Mouse (Mus musculus) thymus, postnatal 36 days (tissue): ENCODE results near the gene Pphln1.

ENCODE experiments used
- DNase-seq, 2 experiments: peaks; one replicate each; pipeline ENCODE4 v3.0.0; 2022; ENCODE audit warnings: mixed read lengths in 2 of 2

Gene Pphln1

DNA sequence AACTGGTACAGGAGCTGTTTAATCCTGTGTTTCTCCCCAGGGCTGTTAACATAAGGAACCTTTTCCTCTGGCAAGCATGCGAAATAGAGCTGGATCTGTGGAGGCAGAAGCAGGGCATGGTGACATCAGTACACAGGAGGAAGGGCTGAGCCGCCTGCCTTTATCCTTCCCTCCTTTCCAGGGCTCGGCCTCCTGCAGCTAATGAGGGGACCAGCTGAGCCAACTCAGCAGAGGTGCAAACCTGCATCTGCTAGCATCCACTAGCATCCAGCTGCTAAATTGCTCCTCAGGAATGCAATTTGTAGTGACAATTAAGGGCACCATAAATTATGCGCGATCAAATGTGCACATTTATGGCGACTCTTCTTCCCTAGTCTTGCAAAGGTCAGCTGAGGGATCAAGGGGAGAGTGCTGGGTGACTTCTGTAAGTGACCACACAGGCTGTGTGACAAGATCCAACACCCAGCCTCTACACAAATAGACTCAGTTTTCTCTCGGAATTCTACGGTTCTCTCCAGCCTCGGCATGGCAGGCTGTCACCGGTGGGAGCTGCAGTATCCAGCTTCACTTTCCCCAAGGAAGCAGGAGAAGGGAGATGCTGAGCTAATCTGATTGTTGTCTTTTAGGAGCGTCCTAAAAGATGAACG is 112.7 kb downstream of the Pphln1 start:
- no peak for DNase-seq

DNA sequence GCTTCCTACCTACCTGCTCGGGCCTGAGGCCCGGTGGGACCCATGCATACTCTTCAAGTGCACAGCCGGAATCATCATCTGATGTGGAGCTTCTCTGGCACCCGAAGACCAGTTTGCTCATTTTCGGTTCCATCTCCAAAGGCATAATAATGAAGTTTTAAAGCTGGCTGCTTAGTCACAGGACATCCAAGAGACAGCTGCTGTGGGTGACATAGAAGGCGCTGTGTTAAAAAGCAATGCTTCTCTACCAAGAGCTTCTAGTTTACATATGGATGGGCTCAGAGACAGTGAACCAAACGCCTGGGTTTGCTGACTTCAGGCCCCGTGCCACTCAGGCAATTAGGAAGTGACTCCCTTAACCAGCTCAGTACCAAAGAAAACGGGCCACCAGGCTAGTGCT is 114.3 kb downstream of the Pphln1 start:
- no peak for DNase-seq

DNA sequence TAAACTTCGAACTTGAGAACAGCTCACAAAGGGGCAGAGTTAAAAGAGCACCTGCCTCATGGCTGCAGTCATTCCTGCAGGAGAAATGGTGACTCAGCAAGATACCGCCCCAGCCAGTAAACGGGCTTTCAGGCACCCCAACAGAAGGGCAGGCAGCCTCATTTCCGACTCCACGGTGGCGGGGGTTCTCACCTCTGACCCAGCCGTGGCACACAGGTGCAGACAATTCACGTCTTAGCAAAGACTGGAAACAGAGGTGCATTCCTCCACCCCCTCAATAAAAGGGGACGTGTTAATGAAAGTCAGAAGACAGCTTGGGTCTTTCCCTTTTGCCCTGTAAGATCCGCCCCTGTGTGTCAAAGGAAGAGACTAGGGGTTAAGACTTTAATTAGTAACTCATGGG is 115.8 kb downstream of the Pphln1 start:
- peak; percentile 44 to 64 for DNase-seq

DNA sequence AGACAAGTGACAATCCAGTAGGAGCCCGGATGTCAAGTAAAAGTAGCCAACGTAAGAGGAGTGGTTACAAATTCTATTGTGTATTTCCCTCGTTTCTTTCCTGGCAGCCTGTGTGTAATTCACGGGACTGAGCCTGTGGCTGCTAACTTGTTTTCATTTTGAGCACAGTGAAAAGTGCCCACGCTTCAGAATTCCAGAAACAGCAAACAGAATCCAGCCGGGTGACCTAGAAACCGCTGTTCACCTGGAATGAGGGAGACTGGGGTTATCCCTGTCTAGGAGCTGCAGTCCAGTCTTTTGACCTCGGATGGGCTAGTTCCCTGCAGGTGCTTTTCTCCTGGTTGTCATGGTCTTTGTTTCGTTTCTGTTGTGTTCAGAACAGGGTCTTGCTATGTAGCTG is 117.2 kb downstream of the Pphln1 start:
- DNase-seq, result no peak

DNA sequence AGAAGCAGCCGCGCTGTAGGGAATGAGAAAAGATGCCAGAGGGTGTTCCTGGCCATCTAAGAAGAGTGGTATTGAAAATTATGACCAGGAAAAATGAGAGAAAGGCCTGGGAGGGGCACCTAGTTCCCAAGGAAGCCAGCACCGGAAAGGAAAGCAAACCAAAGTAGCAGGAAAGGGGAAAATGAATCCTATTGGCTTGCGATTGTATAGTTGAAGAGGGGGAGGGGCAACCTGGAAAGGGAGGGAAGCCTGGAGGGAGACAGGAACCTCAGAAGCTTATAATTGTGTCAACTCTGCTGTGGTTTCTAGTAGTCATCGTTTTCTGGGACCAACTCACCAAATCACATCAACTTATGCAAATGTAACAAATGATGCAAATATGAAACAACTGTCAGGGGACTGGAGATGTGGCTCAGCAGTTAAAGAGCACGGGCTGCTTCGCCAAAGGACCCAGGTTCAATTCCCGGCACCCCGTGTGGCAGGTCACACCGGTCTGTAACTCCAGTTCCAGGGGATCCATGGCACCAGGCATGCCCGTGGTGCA is 118.9 kb downstream of the Pphln1 start:
- no peak for DNase-seq

DNA sequence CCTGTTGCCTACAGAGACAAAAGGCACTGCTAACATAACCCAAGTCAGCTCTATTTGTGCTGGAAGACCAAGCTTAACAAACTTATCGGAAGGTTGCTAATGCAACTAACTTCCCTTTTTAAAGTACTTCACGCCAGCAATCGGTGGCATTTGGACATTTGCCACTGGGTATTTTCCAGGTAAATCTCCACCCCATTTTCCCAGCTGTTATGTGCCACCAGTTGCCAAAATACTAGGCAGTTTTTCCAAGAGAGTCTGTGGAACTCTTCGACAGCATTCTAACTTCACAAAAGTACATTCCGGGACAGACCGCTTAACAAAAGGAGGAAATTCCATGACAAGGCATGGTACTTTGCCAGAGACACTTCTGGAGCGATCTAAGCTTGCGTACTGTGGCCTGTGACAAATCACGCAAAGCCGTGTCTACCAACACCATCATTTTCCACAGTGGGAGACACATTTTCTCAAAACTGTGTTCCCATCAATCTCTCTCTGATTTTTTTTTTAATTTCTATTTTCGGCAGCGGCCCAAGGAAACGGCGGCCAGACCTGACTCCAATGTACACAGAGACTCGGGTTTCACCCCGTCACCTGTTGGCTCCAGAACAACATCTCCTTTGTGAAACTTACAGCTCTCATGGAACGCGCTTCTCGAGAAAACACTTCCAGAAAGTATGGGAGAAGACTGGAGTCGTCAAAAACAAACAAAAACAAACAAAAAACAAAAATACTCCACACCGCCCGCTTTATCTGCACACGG is 120.2 kb downstream of the Pphln1 start:
- no peak for DNase-seq

DNA sequence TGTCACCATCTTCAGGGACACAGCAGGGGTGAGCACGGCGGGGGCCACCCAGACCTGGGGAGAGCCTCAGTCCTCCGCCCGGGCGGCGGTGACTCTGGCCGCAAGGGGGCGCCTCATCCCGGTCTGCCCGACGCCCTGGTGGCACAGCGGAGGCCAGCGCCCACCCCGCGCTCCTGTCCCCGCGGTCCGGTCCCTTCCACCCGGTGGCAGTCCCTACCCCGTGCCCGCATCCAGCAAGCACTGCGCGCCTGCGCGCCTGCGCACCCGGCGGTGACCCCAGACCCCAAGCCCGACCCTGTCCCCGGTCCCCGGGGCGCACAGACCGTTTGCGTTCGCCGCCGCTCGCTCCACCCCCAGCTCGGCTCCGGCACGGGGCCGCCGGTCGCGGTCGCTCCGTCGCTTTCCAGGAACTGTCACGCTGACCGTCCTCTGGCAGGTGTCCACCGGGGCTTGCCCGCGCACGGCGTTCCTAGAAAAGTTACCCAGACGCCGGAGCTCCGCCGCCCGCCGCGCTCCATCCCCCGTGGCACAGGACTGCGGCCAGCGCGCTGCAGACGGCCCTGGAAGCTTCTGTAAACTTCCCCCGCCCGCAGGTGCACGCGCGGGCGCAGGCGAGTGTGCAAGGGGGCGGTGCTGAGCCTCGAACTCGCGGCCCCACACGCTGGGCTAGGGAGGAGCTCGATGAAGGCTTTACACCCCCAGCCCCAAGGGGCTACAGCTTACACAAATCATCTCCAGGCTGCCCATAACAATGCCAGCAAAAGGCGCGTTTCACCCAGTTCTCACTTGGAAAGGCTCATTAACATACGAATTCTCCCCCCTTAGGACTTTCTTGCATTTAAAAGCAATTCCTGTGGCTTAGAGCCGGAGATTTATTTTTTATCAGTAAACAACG is 121.0 kb downstream of the Pphln1 start:
- DNase-seq, result peak; percentile 86 to 90

DNA sequence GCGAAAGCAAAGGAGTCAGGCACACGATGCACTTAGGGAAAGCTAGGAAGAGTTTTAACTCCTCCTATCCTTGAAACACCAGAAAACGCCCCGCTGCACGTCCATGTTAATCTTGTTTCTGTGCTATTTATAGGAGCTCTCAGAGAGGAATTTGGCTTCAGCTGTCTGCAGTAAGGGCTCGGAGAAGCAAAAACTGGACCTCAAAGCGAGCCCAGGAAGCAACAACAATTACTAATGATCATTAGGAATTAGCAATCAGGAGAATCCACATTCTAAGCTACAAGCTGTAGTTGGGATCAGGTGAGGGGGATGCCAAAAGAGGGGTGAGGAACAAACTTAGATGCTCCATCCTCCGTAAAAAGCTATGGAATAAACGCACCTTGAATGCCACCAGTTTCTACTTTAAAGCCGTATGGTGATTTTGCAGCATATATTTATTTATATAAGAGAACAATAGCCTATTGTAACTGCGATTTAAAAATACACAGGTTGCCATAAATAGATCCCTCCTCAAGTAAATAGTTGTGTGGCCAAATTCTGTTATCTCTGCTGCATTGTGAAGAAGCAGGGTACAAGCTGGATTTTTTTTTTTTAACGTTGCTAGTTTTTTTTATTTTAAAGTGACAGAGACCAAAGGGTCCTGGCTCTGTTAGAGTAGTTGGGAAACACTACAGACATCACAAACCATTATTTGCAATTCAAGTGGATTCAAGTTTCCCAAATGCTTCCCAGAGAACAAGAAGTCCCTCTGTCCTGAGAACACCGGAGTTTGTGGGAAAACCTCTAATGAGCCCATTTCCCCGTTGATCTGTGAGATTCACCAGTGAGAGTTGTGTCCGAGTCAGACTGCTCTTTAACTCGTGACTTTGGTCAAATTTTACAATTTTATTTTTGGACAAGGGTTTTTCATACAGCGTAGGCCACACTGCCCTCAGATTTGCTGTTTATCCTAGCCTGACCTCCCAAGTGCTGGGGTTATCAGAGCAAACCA is 122.0 kb downstream of the Pphln1 start:
- DNase-seq, result no peak

DNA sequence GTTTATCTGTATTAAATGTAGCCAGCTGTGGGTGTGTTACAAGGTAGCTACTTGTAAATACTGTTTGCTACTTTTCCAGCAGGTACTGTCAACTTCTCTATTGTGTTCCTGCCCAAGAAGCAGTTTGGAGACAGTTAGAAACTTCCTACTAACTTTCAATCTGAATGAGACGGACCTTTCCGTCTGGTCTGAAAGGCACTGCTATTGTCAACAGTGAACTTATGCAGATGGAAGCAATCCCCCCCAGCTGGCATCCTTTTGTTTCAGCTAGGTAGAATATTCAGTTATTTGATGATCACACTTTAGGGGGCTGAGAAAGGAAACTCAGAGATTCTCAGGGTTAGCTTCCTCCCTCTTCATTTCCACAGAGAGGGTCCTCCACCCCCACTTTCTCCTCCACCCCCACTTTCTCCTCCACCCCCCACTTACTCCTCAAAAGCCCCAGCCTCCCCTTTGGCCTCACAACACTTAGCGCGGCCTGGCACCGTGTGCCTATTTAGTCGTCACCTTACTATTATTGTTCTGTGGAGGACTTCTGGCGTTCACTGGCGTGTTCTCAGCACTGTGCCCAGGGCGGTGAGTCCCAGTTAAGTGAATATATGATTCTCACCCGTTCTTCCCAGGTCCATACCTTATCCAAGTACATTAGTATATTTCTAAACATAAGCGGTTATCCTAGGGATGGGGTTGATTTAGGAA is 123.1 kb downstream of the Pphln1 start:
- no peak for DNase-seq

DNA sequence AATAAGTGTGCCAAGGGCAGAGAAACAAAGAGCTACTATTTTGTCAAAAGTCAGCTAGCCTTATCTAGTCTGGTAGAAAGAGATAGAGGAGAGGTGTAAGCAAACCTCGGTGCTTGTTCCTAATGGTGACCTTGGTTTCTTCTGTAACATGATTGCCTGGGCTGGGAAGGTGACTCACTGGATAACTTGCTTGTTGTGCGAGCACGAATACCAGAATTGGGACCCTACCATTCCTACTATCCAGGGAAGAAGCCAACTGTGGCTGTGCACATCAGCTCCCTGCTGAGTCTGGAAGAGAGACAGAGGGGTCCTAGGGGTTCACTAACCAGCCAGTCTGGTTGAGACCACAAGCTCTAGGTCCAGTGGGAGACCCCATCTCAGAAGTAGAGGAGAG is 123.6 kb downstream of the Pphln1 start:
- DNase-seq, result no peak

DNA sequence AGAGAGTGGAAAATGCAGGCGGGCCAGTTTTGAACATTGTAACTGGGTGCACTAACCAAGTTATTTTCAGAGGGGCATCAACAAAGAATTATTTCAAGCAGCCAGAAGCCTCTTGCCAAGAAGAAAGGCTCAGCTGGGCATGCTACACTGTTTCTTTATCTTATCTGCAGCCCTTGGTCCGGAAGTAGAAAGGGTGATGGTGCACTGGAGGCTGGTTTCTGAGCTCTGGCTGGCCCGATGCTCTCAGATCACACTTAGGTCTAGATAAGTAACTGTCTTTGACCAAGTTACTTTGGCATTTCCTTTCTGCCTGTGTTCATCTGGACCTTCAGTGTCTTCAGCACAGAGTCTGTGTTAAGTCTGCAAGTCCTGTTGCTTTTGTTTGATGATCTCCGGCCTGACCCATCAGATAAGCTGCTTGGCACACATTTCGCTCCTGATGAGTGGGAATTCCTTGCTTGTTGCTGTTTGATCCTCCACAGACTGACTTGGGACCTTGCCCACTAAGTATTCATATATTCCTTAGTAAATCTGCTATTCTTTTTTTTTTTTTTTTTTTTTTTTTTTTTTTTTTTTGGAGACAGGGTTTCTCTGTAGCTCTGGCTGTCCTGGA is 127.3 kb downstream of the Pphln1 start:
- no peak for DNase-seq

DNA sequence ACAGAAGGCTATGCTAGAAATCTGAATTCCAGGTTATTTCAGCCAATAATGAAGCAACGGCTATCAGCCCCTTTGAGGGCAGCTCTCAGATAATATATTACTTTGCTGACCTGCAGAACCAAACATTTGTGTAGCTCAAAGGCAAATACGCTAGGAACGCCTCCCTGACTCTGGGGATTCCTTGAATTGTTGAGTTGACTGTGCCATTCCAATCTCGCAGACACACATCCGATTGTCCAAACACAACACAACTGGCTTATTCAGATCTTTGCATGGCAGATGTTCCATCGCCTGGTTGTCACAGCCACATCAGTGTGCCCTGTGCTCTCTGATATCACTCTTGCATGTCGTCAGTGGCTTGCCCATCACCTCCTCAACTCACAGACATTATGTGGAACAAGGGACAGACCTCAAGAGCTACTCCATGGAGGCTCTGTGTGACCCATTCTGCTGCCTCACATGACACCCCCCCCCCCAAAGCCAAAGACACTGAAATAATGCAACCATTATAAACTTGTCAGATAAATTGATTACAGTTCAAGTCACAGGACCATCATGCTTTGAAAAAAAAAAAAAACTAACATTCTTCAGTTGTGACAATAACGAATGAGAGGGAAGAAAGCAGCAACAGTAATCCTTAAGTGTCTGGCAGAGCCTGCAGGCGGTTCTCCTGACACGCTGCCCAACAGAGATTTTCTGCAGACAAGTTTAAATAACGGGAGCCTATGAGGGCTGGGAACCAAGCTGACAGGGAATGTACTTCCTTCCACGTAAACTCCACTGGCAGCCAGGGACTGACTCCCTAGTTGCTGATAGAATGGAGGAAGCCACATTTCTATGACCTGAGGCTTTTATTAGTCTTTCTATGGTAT is 131.9 kb downstream of the Pphln1 start:
- DNase-seq, result no peak

DNA sequence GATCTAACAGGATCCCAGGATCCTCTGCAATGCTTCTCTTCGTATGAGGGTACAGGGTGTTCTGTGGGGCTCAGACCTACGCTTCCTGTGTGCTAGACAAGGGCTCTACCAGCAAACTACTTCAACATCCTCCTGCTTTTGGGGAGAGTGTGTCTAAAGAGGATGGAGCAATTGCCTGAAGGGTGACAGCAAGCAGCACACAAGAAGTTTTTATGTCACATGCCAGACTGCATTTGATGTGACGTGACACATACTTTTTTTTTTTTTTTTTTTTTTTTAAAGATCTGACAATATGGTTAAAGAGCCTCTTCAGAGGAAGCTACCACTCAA is 132.5 kb downstream of the Pphln1 start:
- DNase-seq, result no peak

DNA sequence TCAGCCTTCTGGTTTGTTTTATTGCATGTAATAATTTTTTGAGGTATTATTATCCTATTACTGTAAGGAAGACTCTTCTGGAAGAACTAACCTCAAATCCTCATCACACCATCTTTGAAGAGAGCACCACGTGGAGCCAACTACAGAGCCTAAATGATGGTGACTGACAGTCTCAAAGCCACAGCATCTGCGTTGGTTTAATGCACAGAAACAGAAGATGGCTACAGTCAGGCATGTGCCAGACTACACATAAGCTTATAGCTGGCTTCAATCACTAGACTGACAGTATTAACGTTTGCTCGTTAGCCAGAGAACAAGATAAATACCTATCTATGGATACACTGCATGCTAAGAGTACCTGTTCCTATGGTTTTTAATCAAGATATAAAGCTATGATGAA is 138.0 kb downstream of the Pphln1 start:
- no peak for DNase-seq

DNA sequence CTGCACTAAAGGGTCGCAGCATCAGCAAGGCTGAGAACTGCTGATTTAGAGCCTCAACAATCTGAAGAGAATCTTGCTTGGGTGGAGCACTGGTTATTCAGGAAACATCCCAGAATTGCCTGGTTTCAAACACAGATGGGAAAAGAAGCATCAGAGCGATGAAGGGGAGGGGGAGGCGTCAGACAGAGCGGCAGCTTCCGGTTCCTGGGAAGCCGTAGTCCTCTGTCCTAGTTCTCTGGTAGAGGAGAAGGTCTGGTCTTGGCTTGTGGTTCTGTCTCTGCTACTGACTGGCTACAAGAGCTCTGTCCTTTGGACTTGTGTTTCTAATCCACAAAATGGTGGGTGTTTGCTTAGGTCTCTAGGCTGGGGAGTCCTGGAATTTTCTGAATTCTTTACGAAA is 139.6 kb downstream of the Pphln1 start:
- DNase-seq, result no peak

DNA sequence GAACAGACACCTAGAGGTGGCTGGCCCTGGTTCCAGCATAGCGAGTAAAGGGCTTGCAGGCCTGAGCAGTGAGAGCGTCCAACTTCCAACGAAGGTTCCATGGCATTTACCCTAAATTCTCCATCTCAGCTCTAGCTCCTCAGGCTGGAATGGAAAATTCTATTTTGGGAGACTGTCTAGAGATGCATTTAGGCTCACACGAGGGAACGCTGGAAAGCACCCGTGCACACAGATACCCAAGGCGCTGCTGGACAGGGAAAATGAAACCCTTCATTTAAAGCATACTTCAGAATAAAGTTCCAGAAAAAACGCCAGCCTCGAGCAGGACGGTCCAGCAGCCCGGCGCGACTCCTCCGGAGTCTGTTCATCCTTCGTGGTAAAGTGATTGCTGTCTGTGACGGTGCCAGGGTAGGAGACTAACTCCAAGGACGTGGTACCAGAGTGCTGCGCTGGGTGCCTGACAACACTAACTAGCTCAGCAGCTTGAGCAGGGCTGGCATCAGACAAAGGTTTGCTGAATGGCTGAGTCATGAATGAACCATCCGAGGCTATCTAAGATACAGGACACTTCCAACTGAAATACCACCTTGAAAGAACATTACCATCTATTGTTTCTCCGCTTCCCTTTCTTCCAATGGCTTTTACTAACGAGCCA is 140.5 kb downstream of the Pphln1 start:
- no peak for DNase-seq

DNA sequence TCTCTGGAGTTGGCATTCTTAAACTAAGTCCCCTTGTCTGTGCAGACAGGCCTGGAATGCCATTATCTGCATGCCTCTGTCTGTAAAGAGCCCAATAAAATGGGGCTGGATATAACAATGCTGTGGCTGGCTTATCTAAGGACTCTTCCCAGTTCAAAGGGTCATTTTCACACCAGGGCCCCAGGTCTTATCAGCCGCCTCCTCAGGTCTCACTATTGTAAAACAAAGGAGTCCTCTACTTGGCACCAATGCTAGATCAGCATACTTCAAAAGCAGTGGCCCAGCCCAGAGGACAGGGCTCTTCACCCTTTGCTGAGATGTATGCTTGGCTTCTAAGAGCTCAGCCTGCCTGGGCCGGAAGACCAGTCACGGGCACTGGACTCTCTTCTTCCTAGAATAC is 141.3 kb downstream of the Pphln1 start:
- DNase-seq, result no peak
